Mouse (Mus musculus) CD8-positive naive resting alpha-beta T cell, adult 2 months (primary cell): ENCODE results near the gene Bri3.
"Not testable (repeated sequence)": the region's sequence is repeated elsewhere in the genome, so short reads cannot be mapped to it uniquely, and the experiment has no call there.

Experiments
- DNase-seq, 2 experiments: peaks; one replicate each; pipeline ENCODE4 v3.0.0; 2022; ENCODE audit warnings: low read depth in 2 of 2, low spot score in 2 of 2

The Bri3 gene

DNA sequence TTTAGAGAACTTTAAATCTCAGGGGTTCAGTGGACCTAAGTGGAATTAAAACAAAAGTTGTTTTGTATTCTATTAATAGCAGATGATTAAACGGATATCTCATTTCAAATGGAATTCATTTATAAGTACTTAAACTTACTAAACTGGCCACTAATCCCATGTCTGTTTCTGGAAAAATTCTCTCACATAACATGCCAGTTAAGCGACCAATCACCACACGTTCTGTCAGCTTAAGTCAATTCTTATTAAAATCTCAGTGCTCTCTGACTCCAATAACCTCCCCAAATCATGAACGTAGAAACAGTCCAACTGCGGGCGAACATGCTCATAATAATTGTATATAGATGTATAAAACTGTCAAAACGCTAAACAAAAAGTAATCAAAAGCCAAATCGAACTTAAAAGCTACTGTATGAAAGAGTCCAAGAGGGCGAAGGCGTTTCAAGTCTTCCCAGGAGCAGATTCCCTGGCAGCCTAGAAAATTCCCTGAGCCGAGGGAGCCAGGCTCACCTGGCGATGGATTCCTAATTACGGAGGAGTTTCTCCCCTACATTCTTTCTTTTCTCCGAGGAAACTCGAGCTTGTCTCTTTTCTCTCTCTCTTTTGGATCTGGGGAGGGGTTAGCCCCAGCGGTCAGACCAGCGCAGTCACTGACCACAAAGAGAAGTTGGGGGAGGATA lies 112.7 kb downstream of the Bri3 start:
- DNase-seq = no peak

DNA sequence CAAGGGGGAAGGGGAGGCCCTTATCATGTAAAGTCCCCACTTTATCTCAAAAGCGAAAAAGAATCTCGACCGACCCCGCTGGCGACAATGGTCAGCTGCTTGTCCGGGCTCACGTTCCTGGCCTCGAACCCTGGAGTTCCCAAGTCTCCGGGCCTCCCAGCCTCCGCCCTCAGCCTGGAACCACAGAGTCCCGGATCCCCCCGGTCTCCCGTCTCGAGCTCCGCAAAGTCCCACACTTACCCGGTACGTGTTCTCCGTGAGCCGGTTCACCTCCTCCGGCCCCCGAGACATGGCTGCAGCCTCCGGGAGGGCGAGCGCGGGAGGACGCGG lies 113.3 kb downstream of the Bri3 start:
- no peak for DNase-seq

DNA sequence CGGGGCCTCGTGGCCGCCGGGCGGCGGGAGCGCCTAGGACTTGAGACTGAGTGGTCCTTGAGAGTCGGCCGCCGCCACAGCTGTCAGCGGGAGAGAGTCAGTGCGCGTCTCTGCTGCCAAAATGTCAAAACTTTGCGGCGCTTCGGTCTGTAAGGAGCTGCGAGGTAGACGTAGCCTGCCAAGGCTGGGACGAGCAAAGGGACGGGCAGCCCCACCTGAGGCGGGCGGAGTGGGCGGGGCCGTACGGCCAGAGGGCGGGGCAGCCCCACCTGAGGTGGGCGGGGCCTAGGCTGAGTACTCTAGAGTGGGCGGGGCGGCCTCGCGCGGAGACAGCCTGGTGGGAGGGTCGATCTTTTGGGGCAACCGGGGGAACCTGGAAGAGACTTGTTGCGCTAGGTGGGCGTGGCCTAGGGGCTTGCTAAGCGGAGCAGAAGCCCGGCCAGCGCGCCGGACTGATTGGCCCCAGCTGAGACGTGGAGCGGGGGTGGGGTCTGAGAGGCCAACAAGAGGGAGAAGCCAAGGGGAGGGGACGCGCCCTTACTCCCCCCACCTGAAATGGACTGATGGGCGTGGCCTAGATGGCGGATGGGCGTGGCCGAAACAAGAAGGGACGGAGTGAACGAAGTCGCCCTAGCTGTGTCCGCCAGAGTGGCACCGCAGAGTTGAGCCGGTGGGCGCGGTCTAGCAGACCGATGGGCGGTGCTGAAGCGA lies 113.8 kb downstream of the Bri3 start, which contains the start of gene Baiap2l1:
TSS of gene Baiap2l1 (minus strand) at position 232 of the 711 bp plus-strand sequence.
- peak; percentile 25 to 31 for DNase-seq

DNA sequence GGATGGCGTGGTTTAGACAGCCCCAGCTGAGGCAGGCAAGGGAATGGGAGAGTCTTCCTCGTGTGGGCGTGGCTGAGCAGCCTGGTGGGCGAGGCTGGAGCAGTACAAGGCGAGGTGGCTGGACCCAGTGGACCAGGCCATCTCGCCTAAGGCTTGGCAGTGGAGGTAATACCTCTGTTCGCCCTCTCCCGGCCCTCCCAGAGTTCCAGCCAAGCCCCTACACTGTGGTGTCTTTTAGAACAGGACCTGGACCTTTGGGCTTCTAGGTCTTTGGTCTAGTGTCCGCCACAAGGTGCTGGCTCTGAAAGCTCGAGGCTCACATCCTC lies 114.3 kb downstream of the Bri3 start:
- no peak for DNase-seq

DNA sequence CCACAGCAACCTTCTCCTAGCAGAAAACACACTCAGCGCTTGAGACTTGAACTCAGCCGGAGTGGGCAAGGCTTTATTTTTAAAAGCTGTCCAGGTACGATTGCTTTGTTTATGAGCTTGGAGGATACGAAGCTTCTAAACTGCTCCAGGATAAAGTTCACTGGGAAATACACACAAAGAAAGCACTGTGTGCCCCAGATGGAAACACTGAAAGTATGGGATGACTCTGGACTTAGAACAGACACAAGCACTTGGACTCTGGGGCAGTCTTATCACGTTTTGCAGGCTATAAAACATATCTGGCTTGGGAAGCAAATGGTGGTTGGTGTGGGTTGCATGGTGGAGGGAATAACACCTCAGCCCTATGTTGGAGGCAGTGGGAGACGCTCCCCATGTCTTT lies 115.6 kb downstream of the Bri3 start:
- DNase-seq = no peak

DNA sequence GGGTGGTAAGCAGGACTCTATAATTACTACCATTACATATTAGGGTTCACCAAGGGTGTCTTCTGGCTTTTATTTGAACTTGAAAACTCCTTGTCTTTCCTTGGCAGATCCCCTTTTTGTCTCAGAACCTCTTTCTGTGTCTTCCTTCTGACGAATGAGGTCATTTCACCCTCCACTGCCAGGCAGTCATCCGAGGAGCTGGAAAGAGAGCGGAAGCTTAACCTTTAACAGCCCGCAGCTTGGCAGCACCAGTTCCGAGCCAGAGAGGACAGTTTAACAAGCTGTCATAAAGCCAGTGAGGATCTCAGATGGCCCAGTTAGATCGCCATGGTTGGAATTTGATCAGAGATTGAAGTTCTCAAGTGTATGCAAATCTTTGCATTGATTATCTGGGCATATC lies 116.1 kb downstream of the Bri3 start:
- no peak for DNase-seq

DNA sequence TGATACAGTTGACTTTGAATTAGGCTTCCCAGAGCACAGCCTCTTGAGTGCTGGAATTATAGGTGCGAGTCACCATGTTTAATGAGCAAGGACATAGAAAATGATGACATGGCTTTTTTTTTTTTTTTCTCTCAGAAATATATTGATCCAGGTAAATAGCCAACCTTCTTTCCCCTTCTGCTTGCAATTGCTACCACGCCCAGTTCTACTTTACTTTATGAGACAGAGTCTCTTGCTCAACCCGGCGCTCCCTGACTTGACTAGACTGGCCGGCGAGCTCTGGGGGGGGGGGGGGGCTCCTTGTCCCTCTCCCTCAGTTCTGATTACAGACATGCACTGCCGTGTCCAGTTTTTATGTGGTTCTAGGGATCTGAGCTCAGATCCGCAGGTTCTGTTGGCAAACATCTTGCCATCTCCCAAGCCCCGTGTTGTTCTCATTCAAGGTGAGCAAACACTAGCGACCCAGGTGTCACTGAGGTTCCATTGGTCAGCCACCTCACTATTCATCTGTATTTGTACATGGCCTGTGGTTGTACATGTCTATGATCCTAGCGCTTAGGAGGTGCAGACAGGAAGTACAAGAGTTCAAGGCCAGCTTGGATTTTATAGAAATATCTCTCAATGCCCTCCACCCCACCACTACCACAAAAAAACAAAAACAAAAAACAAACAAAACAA lies 120.6 kb downstream of the Bri3 start:
- DNase-seq = no peak

DNA sequence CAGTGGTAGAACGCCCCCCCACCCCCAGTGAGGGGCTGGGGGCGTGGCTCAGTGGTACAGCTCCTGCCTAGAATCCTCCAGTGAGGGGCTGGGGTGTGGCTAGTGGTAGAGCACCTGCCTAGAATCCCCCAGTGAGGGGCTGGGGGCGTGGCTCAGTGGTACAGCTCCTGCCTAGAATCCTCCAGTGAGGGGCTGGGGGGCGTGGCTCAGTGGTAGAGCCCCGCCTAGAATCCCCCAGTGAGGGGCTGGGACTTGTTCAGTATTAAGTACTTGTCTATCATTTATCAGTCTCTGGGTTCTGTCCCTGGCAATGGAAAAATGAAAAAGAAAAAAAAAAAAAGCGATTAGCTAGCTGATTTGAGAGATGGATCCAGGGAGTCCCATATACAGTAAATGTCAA lies 122.3 kb downstream of the Bri3 start:
- not testable (repeated sequence) for DNase-seq

DNA sequence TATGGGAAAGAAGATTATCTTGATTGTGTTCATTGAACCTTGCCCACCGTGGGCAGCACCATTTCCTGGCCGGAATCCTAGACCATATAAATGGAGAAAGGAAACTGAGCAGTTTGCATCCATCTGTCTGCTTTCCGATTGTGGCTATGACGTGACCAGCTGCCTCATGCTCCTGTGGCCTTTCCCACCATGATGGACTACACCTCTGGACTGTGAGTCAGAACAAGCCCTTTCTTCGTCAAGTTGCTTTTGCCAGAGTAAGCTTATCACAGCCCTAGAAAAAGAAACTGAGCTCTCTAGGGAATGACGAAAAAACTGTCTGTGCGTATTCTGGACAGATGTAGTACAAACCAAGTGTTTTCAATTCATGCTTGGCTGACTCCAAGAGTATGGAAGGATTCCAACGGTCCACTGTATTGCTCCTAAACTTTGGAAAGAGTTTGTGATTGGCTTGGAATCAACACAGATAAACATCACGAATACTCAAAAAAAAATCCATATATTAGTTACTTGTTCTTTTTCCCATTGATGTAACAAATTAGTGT lies 124.5 kb downstream of the Bri3 start:
- DNase-seq = no peak

DNA sequence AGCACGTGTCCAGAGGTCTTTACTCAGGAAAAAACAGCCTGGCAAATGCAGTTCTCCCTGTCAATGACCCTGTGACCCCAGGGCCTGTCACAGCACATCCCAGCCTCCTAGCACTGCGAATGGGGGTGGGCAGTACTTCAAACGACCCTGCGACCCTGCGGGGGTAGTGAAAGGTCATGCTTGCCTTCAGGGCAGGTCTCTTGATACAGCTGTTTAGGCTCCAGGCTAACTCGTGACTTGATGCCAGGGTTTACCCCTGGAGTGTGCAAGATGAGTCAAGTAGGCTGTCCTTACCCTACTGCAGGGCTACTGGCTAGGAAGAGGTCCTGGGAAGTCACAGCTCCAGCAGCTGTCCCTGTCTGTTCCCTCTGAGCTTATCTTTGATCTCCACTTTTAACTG lies 126.7 kb downstream of the Bri3 start:
- no peak for DNase-seq

DNA sequence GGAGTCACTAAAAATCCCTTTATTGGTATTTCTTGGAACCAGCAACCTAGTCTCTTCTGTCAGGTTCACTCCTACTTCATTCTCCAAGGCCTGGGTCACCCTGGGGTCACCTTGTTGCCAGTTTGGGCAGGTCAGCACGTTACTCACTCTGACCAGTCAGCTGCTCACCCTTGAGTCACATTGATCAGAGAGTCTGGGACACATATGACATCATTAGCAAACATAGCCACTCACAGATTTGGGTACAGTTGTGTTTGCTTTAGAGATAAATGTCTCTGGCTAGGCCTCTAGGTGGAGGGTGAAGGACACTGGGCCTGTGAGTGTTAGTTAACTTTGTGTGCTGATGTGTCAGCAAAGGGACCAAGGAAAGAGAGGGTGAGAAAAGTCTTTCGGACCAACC lies 127.9 kb downstream of the Bri3 start:
- DNase-seq = no peak

DNA sequence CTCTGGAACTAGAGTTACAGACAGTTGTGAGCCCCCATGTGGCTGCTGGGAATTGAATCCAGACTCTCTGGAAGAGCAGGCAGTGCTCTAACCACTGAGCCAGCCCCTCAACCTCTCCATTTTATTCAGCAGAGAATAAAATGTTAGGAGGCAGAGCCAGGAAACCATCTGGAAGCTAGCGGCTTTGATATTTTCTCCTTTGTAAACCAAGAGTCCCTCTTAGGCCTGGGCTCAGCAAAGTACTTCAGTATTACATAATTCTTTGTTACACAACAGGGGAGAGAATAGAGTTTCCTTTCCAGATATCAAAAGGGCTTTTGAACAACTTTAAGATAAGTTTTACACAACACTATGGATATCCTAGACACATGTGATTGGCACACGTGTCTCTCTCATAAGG lies 128.6 kb downstream of the Bri3 start:
- no peak for DNase-seq

DNA sequence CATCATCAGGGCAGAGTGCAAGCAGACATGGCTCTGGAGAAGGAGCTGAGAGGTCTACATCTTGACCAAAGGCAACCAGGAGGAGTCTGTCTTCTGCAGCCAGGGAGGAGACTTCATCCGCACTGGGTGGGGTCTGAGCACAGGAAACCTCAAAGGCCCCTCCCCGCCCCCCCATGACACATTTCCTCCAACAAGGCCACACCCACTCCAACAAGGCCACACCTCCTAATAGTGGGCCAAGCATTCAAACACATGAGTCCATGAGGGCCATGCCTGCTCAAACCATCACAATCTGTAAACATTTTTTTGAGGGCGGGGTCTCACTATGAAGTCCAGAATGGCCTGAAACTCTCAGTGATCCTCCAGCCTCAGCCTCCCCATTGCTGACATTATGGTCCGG lies 135.2 kb downstream of the Bri3 start:
- no peak for DNase-seq

DNA sequence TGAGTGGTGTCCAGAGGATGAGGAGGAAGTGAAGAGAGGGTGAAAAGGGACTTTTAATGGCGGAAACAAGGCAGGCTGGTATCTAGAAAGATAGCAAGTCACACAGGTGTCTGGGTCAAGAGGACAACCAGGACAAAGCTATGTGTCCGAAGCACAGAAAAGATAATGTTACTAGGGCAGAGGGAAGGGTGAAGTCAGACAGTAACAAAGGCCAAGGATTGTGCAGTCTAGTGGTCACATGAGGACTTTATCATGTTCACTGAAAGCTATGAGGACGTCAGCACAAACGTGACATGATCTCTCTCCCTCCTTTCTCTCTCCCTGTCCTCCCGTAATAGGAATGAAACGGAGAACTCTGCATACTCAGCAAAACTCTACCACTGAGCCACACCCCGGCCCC lies 136.5 kb downstream of the Bri3 start:
- DNase-seq = no peak

DNA sequence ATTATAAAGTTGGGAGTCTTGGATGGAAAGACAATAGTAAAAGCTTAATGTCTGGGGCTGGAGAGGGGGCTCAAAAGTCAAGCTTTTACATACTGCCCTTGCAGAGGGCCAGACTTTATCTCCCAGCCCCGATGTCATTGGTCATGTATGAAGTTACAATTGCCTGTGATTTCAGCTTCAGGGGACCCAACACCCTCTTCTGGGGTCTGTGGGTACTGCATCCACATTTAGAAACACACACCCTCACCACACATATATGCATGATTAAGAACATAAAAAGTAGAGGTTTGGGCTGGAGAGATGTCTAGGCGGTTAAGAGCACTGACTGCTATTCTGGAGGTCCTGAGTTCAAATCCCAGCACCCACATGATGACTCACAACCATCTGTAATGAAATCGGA lies 137.5 kb downstream of the Bri3 start:
- no peak for DNase-seq

DNA sequence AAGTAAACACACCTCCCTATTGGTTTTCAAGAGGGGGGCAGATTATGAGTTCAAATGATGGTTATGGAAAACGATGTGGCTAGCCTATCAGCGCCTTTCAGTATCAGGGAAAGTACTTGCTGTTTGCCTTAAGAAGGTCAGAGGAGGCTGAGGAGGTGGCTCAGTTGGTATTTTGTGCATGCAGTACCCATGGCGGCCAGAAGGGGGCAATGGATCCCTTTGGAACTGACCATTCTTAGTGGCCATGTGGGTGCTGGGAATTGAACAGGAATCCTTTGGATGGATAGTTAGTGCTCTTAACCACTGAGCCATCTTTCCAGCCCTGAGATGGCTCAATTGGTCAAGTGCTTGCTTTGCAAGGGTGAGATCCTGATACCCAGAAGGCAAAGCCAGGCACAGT lies 139.7 kb downstream of the Bri3 start:
- peak in 1 of 2 experiments; percentile 2 for DNase-seq

DNA sequence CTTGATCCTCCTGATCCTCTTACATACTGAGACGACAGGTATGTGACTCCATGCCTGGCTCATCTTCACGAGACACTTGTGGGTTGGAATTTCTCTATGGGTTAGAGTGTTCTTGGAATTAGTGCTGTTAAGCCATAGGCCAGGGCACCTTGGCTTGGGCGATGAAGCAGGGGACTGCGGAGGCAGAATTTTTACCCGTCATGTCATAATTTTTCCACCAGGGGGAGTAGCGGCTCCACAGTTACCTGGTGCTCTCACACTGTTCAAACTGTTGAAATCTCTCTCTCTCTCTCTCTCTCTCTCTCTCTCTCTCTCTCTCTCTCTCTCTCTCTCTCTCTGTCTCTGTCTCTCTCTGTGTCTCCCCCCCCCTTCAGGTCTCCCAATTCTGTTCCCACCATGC lies 143.6 kb downstream of the Bri3 start:
- DNase-seq = peak in 1 of 2 experiments; percentile 1

DNA sequence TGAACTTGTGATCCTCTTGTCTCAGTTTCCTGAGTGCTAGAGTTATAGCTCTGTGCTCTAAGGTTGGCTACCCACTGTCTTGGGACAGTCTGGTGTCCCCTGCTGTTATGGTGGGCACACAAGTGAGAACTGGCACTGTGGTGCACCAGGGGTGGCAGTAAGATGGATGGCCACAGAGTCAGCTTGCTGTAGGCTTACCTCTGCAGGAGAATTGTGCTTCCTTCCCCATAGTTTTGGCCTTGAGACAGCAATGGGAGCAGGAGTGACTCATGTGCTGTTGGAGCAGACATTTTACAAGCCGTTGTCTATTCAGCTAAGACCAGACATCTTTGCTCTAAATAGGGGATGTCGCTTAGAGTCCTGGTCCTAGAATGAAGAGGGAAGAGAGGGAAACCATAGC lies 149.9 kb downstream of the Bri3 start:
- DNase-seq = no peak

DNA sequence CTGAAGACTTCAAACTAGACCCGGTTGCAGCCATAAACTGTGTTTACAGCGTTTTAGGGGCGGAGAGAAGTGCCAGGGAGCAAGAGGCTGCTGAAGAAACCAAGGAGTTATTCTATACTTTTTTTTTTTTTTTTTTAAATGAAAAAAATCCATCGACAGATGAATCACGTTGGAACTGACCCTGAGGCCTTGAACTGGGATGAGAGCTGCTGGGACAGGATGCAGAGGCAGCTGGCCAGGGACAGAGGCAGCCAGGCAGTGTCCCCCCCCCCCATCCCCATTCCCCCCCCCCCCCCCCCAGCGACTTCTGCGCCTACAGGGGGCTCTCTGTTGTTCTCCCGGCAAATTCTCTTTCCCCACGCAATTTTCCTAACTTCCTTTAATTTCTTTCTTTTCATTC lies 153.3 kb downstream of the Bri3 start:
- no peak for DNase-seq

DNA sequence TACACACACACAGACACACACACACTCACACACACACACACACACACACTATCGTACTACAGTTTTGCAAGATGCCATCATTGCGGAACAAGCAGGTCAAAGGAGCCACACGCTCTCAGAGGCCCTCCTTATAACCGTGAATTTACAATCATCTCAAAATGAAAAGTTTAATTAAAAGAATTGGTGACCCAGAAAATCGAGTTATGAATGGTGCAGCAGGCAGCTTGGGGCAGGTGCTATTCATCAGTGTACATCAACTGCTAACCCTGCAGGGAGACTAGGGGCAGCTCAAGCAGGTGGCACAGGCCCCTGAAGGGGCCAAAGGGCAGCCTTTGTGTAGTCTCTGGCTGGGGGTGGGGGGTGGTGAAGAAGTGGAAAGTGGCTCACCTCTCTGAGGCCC lies 156.6 kb downstream of the Bri3 start:
- no peak for DNase-seq

DNA sequence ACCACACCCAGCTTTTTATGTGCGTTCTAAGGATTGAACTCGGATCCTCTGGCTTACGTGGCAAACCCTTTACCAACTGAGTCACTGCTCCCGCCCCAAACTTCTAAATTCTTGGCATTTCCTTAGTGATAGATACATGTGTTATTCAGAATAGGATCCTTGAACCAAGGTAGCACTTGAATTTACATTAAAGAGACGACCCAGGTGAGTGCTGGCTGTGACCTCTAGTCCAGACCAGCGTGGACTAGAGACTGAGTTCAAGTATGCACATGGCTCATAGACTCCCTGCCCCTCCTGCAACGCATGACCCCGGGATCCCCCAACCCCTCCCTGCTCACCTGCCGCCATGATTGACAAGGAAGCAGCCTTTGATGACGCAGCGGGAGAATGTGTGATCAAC lies 162.0 kb downstream of the Bri3 start:
- DNase-seq = no peak

DNA sequence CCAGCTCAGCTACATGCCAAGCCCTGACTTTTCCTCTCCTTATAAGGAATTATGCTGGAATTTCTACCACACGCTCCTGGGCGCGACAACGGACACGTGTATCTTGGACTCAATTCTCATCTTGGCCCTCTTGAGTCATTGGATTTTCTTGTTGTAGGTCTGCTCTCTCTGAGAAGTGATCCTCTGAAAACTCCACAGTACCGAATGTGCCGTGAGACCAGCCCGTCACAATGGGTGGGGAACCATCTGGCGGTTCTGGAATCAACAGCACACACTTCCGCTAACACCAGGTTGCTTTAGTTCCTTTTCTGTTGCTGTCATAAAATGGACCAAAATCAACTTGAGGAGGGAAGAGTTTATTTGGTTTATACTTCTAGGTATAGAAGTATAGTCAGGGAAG lies 166.4 kb downstream of the Bri3 start:
- DNase-seq = no peak
